Mouse (Mus musculus) limb, embryonic 14.5 days (tissue): Measurements from ENCODE around the gene Cdc42ep5. TPM values are rescaled to one million over a fixed set of nuclear protein-coding genes. Genes with fewer than 3 reads are reported as not detected.
A peak's percentile ranks its signal among the peaks of the same experiment; 100 is the strongest.
"Not testable (repeated sequence)": the region's sequence is repeated elsewhere in the genome, so short reads cannot be mapped to it uniquely, and the experiment has no call there.

ENCODE experiments used
- ATAC-seq: fragments of 200-750 bp; cut with Nextera tagmentation; 2 replicates; pipeline ENCODE4 v1.8.0; 2017; ENCODE audit warnings: low read depth, moderate number of reproducible peaks, moderate TSS enrichment; ENCODE audit not compliant: low FRiP score
- DNase-seq: peaks from one replicate; pipeline ENCODE4 v3.0.0-alpha.2; 2015; ENCODE audit warnings: low spot score
- H3K27ac ChIP-seq: fragments of 300-500 bp; sonication (generic); replicated peaks from 2 replicates; pipeline ENCODE4 v1.5.1; 2014; ENCODE audit warnings: low read depth, mild to moderate bottlenecking, low read length, moderate library complexity, mixed read lengths
- H3K27me3 ChIP-seq: fragments of 300-500 bp; sonication (generic); 2 replicates; pipeline ENCODE4 v1.6.1; 2014; ENCODE audit warnings: low read length, mixed read lengths; ENCODE audit not compliant: control insufficient read depth, insufficient read depth
- H3K36me3 ChIP-seq: fragments of 300-500 bp; sonication (generic); 2 replicates; pipeline ENCODE4 v1.6.1; 2014; ENCODE audit warnings: mild to moderate bottlenecking, low read length, moderate library complexity, mixed read lengths; ENCODE audit not compliant: control insufficient read depth, insufficient read depth
- H3K4me1 ChIP-seq: fragments of 300-500 bp; sonication (generic); 2 replicates; pipeline ENCODE4 v1.6.1; 2014; ENCODE audit warnings: antibody characterized with exemption, low read length, mixed read lengths; ENCODE audit not compliant: control insufficient read depth, insufficient read depth
- H3K4me2 ChIP-seq: fragments of 300-500 bp; sonication (generic); replicated peaks from 2 replicates; pipeline ENCODE4 v1.6.1; 2014; ENCODE audit warnings: low read depth, mild to moderate bottlenecking, low read length, moderate library complexity; ENCODE audit not compliant: severe bottlenecking
- H3K4me3 ChIP-seq: fragments of 300-500 bp; sonication (generic); replicated peaks from 2 replicates; pipeline ENCODE4 v1.5.1; 2014; ENCODE audit warnings: low read length
- H3K9ac ChIP-seq: fragments of 300-500 bp; sonication (generic); 2 replicates; pipeline ENCODE4 v1.6.1; 2014; ENCODE audit warnings: mild to moderate bottlenecking, low read depth, low read length, moderate library complexity; ENCODE audit not compliant: severe bottlenecking
- H3K9me3 ChIP-seq: fragments of 300-500 bp; sonication (generic); 2 replicates; pipeline ENCODE4 v1.6.1; 2016; ENCODE audit warnings: low read length; ENCODE audit not compliant: control insufficient read depth
- POLR2A ChIP-seq: fragments of 200-500 bp; IDR thresholded peaks from 2 replicates; pipeline ENCODE4 v1.8.0; 2012; ENCODE audit warnings: inconsistent platforms, mild to moderate bottlenecking, moderate library complexity, borderline replicate concordance; ENCODE audit not compliant: insufficient read depth, insufficient read length; ENCODE audit errors: extremely low read depth
- WGBS: fragments of 180-500 bp; shearing (Covaris S2); extraction: QIAGEN DNeasy Blood & Tissue Kit; methylation state at CpG from one replicate; pipeline ENCODE4 v1.1.7; 2014; 5-methylcytosine and 5-hydroxymethylcytosine counted together
- polyA plus RNA-seq, 2 experiments: library from polyadenylated mRNA; depleted of rRNA in 1 of 2; stranded (reverse) in 1 of 2; unstranded in 1 of 2; fragments of >200 nt; fragmentation: Nextera tagmentation in 1 of 2; extraction: Ambion mirVana in 1 of 2; gene quantifications; 2 replicates each; pipeline versions ENCODE4 v1.2.1 to v1.2.3; 2012 to 2014

Gene Cdc42ep5
- polyA plus RNA-seq, 2 experiments = 79.3 to 89.0 TPM

- no peak for ATAC-seq
- WGBS = 83% methylated on average over 6 of the region's 6 CpGs
- no peak overlapping the region for H3K4me3 ChIP-seq
These were observed 5.7 kb upstream of the Cdc42ep5 start for GRCm38 (mm10) chr7:4170193-4170938.

DNA sequence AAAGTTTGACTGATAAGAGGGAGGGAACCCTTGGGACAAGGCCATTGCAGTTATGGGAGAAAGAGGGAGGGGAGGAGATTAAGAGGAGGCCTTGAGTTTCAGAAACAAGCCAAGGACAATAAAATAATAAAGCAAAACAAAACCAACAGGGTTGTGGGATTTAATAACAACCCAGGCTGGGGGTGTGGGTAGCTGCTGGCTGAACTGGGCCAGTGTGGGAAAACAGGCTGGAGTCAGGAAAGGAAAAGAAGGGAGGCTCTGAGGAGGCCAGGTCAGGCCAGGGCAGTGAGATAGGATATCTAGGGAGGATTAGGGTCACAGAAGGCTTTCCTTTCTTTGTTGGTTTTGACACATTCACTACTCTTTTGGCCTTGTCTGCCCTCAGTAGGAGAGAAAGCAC is 2.4 kb upstream of the Cdc42ep5 start:
- no peak overlapping the region for H3K9ac ChIP-seq
- peaks cover 14% of the 10 kb centered on the region for H3K4me1 ChIP-seq
- no peak overlapping the region for H3K27ac ChIP-seq
- no peak for TF ChIP-seq POLR2A
- H3K36me3 ChIP-seq = no peaks in the 10 kb centered on the region
- H3K4me2 ChIP-seq = no peak overlapping the region
- no peak overlapping the region for H3K4me3 ChIP-seq
- H3K9me3 ChIP-seq = no peaks in the 10 kb centered on the region
- H3K27me3 ChIP-seq = no peaks in the 10 kb centered on the region
- ATAC-seq = no peak
- no peak for DNase-seq

More at GRCm38 (mm10) chr7:4170193-4170938, 5.7 kb upstream of the Cdc42ep5 start:
- no peak for DNase-seq
- Histone ChIP-seq H3K36me3 (no peaks in the 10 kb centered on the region), H3K9ac (no peak overlapping the region), H3K9me3 (no peaks in the 10 kb centered on the region), H3K4me2 (no peak overlapping the region), H3K27ac (no peak overlapping the region), H3K4me1 (peaks cover 2% of the 10 kb centered on the region), H3K27me3 (no peaks in the 10 kb centered on the region)
- TF ChIP-seq POLR2A = no peak

GRCm38 (mm10) chr7:4165286-4165685 is 626 bp upstream of the Cdc42ep5 start:
- no peaks in the 10 kb centered on the region for H3K9me3 ChIP-seq
- ATAC-seq (no peak), DNase-seq (no peak)
- peak overlapping the region; percentile 86 for H3K4me2 ChIP-seq
- no peak for TF ChIP-seq POLR2A
- H3K4me1 ChIP-seq = peaks cover 14% of the 10 kb centered on the region
- peaks cover 3% of the 10 kb centered on the region; the same call in 1 of the 2 replicates for H3K36me3 ChIP-seq
- WGBS = 8% methylated on average over 3 of the region's 3 CpGs
- H3K27me3 ChIP-seq = no peaks in the 10 kb centered on the region
- peak overlapping the region; percentile 28; the same call in 1 of the 2 replicates for H3K9ac ChIP-seq
- peak overlapping the region; percentile 87 for H3K27ac ChIP-seq
- peak overlapping the region; percentile 66 for H3K4me3 ChIP-seq

- WGBS = 2% methylated on average over 11 of the region's 11 CpGs
These were observed 1.0 kb downstream of the Cdc42ep5 start for GRCm38 (mm10) chr7:4163571-4164072.

DNA sequence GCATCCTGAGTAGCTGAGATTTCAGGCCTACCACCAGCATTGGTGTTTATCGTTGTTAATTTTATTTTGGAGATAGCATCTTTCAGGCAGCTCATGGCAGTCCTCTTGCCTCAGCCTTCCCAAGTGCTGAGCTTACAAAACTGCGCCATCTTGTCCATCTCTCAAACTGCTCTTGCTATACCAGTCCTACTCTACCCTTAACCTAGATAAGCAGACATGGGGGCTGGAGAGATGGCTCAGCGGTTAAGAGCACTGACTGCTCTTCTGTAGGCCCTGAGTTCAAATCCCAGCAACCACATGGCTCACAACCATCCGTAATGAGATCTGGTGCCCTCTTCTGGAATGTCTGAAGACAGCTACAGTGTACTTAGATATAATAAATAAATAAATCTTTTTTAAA is 3.1 kb downstream of the Cdc42ep5 start:
- not testable (repeated sequence) for DNase-seq, H3K36me3 ChIP-seq, H3K27ac ChIP-seq, H3K9ac ChIP-seq, H3K9me3 ChIP-seq, H3K27me3 ChIP-seq, H3K4me3 ChIP-seq, H3K4me2 ChIP-seq, ATAC-seq
- H3K4me1 ChIP-seq = peaks cover 14% of the 10 kb centered on the region
- 95% methylated on average over 4 of the region's 4 CpGs for WGBS

More at GRCm38 (mm10) chr7:4163571-4164072, 1.0 kb downstream of the Cdc42ep5 start:
- Histone ChIP-seq H3K27ac (peak overlapping the region; percentile 87), H3K4me2 (peak overlapping the region; percentile 86), H3K27me3 (no peaks in the 10 kb centered on the region), H3K9ac (peak overlapping the region; percentile 65), H3K4me1 (peaks cover 14% of the 10 kb centered on the region), H3K36me3 (peaks cover 3% of the 10 kb centered on the region; the same call in 1 of the 2 replicates), H3K4me3 (peak overlapping the region; percentile 66), H3K9me3 (no peaks in the 10 kb centered on the region)
- no peak for TF ChIP-seq POLR2A
- DNase-seq = no peak
- ATAC-seq = peak; percentile 38
